Mouse (Mus musculus): ENCODE results near the gene Rilpl1. TPM values are rescaled to one million over a fixed set of nuclear protein-coding genes. Genes with fewer than 3 reads are reported as not detected.
"Not testable (repeated sequence)": the region's sequence is repeated elsewhere in the genome, so short reads cannot be mapped to it uniquely, and the experiment has no call there.

Gene Rilpl1
- 20.7 and 20.8 TPM in 2 replicates for polyA plus RNA-seq (2015; fragmentation: Nextera tagmentation; extraction: Ambion mirVana)

GRCm38 (mm10) chr5:124530655-124531582 is at the start of gene Rilpl1:
Rilpl1 (minus strand) TSS chr5:124531391.
- Histone ChIP-seq H3K9me3 (no peaks in the 10 kb centered on the region), H3K36me3 (no peaks in the 10 kb centered on the region), H3K27ac (peak within 1 kb of the TSS; percentile 75), H3K4me2 (peak within 1 kb of the TSS; percentile 88), H3K4me3 (peak within 1 kb of the TSS; percentile 78), H3K4me1 (peaks cover 42% of the 10 kb centered on the region), H3K27me3 (no peaks in the 10 kb centered on the region), H3K9ac (peak within 1 kb of the TSS; percentile 62)
- ATAC-seq (ENCODE audit: borderline replicate concordance, extremely low read depth, low FRiP score, low TSS enrichment): peak; percentile 90
- WGBS: under 1% methylated on average over 93 of the region's 96 CpGs

GRCm38 (mm10) chr5:124578633-124579317 is 47.6 kb upstream of the Rilpl1 start, which contains the start of the genes Eif2b1 and Gtf2h3:
Eif2b1 (minus strand) TSS chr5:124579131.
Gtf2h3 (plus strand) TSS chr5:124579140.
- peak; percentile 77; the same call in 1 of the 2 replicates for ATAC-seq (ENCODE audit: borderline replicate concordance, extremely low read depth, low FRiP score, low TSS enrichment)
- Histone ChIP-seq H3K4me1 (peaks cover 35% of the 10 kb centered on the region), H3K9me3 (no peaks in the 10 kb centered on the region), H3K27ac (no peak within 1 kb of the TSS; the same call in 1 of the 2 replicates), H3K27me3 (no peaks in the 10 kb centered on the region), H3K9ac (peak within 1 kb of the TSS; percentile 70), H3K4me2 (peak within 1 kb of the TSS; percentile 72), H3K4me3 (peak within 1 kb of the TSS; percentile 71), H3K36me3 (peaks cover 32% of the 10 kb centered on the region)
- 1% methylated on average over 50 of the region's 51 CpGs for WGBS

GRCm38 (mm10) chr5:124575467-124575866 is 44.3 kb upstream of the Rilpl1 start:
- Histone ChIP-seq H3K4me2 (no peak overlapping the region), H3K9ac (no peak overlapping the region), H3K4me3 (no peak overlapping the region), H3K9me3 (no peaks in the 10 kb centered on the region), H3K27me3 (no peaks in the 10 kb centered on the region), H3K36me3 (peaks cover 64% of the 10 kb centered on the region), H3K27ac (no peak overlapping the region), H3K4me1 (peaks cover 20% of the 10 kb centered on the region)
- WGBS: 78% methylated on average over 7 of the region's 7 CpGs
- no peak for ATAC-seq (ENCODE audit: borderline replicate concordance, extremely low read depth, low FRiP score, low TSS enrichment)

- no peaks in the 10 kb centered on the region for H3K4me1 ChIP-seq
- 76% methylated on average over 12 of the region's 12 CpGs for WGBS
- H3K36me3 ChIP-seq: peaks cover 94% of the 10 kb centered on the region
- no peak overlapping the region for H3K4me2 ChIP-seq
- no peak overlapping the region for H3K27ac ChIP-seq
- H3K9me3 ChIP-seq: no peaks in the 10 kb centered on the region
- no peak overlapping the region for H3K9ac ChIP-seq
- no peaks in the 10 kb centered on the region for H3K27me3 ChIP-seq
- H3K4me3 ChIP-seq: no peak overlapping the region
- ATAC-seq (ENCODE audit: borderline replicate concordance, extremely low read depth, low FRiP score, low TSS enrichment): no peak
Measured at GRCm38 (mm10) chr5:124571068-124571467, 39.9 kb upstream of the Rilpl1 start.

GRCm38 (mm10) chr5:124555145-124555544 is 24.0 kb upstream of the Rilpl1 start:
- no peaks in the 10 kb centered on the region for H3K9me3 ChIP-seq
- no peak overlapping the region for H3K9ac ChIP-seq
- no peaks in the 10 kb centered on the region for H3K27me3 ChIP-seq
- ATAC-seq (ENCODE audit: borderline replicate concordance, extremely low read depth, low FRiP score, low TSS enrichment): no peak
- H3K4me3 ChIP-seq: no peak overlapping the region
- H3K36me3 ChIP-seq: peaks cover 56% of the 10 kb centered on the region
- 61% methylated on average over 1 of the region's 1 CpGs for WGBS
- peaks cover 14% of the 10 kb centered on the region for H3K4me1 ChIP-seq
- no peak overlapping the region for H3K27ac ChIP-seq
- no peak overlapping the region for H3K4me2 ChIP-seq

- ATAC-seq (ENCODE audit: borderline replicate concordance, extremely low read depth, low FRiP score, low TSS enrichment): no peak
- H3K9ac ChIP-seq: no peak overlapping the region
- peaks cover 46% of the 10 kb centered on the region for H3K36me3 ChIP-seq
- H3K4me3 ChIP-seq: peak overlapping the region; percentile 94; the same call in 1 of the 2 replicates
- 68% methylated on average over 6 of the region's 6 CpGs for WGBS
- H3K4me2 ChIP-seq: peak overlapping the region; percentile 73
- H3K9me3 ChIP-seq: no peaks in the 10 kb centered on the region
- H3K27me3 ChIP-seq: no peaks in the 10 kb centered on the region
- peaks cover 14% of the 10 kb centered on the region for H3K4me1 ChIP-seq
- H3K27ac ChIP-seq: no peak overlapping the region
Measured at GRCm38 (mm10) chr5:124553607-124554006, 22.4 kb upstream of the Rilpl1 start.

- under 1% methylated on average over 66 of the region's 66 CpGs for WGBS
- peak within 1 kb of the TSS; percentile 73 for H3K4me2 ChIP-seq
- H3K4me3 ChIP-seq: peak within 1 kb of the TSS; percentile 94
- peak within 1 kb of the TSS; percentile 73 for H3K9ac ChIP-seq
- H3K27ac ChIP-seq: peak within 1 kb of the TSS; percentile 87
- no peaks in the 10 kb centered on the region for H3K9me3 ChIP-seq
- peak; percentile 86; the same call in 1 of the 2 replicates for ATAC-seq (ENCODE audit: borderline replicate concordance, extremely low read depth, low FRiP score, low TSS enrichment)
- peaks cover 14% of the 10 kb centered on the region for H3K4me1 ChIP-seq
- no peaks in the 10 kb centered on the region for H3K27me3 ChIP-seq
- peaks cover 46% of the 10 kb centered on the region for H3K36me3 ChIP-seq
Measured at GRCm38 (mm10) chr5:124552558-124553307, 21.5 kb upstream of the Rilpl1 start, which contains the start of gene Ddx55. Ddx55 (plus strand) TSS chr5:124552864.

- WGBS: 6% methylated on average over 9 of the region's 9 CpGs
- Histone ChIP-seq H3K9ac (peak overlapping the region; percentile 73), H3K27ac (peak overlapping the region; percentile 87), H3K9me3 (no peaks in the 10 kb centered on the region), H3K4me1 (peaks cover 14% of the 10 kb centered on the region), H3K4me2 (peak overlapping the region; percentile 73), H3K36me3 (peaks cover 48% of the 10 kb centered on the region), H3K4me3 (peak overlapping the region; percentile 94), H3K27me3 (no peaks in the 10 kb centered on the region)
- ATAC-seq (ENCODE audit: borderline replicate concordance, extremely low read depth, low FRiP score, low TSS enrichment): no peak
Measured at GRCm38 (mm10) chr5:124552094-124552472, 20.9 kb upstream of the Rilpl1 start.

- WGBS: 31% methylated on average over 5 of the region's 5 CpGs
- Histone ChIP-seq H3K9ac (peak overlapping the region; percentile 73), H3K4me2 (peak overlapping the region; percentile 73), H3K4me3 (peak overlapping the region; percentile 94), H3K36me3 (peaks cover 48% of the 10 kb centered on the region), H3K27ac (peak overlapping the region; percentile 87), H3K4me1 (peaks cover 14% of the 10 kb centered on the region)
- not testable (repeated sequence) for ATAC-seq (ENCODE audit: borderline replicate concordance, extremely low read depth, low FRiP score, low TSS enrichment); H3K27me3 ChIP-seq; H3K9me3 ChIP-seq
Measured at GRCm38 (mm10) chr5:124551349-124552093, 20.3 kb upstream of the Rilpl1 start.

GRCm38 (mm10) chr5:124550737-124551136 is 19.5 kb upstream of the Rilpl1 start:
- not testable (repeated sequence) for H3K4me2 ChIP-seq; ATAC-seq (ENCODE audit: borderline replicate concordance, extremely low read depth, low FRiP score, low TSS enrichment); H3K27ac ChIP-seq; H3K9me3 ChIP-seq; H3K4me3 ChIP-seq; H3K9ac ChIP-seq; H3K27me3 ChIP-seq
- 63% methylated on average over 4 of the region's 4 CpGs for WGBS
- H3K4me1 ChIP-seq: peaks cover 14% of the 10 kb centered on the region
- H3K36me3 ChIP-seq: peaks cover 49% of the 10 kb centered on the region

- WGBS: 5% methylated on average over 8 of the region's 8 CpGs
- no peak for ATAC-seq (ENCODE audit: borderline replicate concordance, extremely low read depth, low FRiP score, low TSS enrichment)
- Histone ChIP-seq H3K4me3 (peak overlapping the region; percentile 80), H3K9me3 (no peaks in the 10 kb centered on the region), H3K27me3 (no peaks in the 10 kb centered on the region), H3K9ac (peak overlapping the region; percentile 85), H3K4me1 (peaks cover 18% of the 10 kb centered on the region), H3K27ac (peak overlapping the region; percentile 85), H3K36me3 (peaks cover 36% of the 10 kb centered on the region), H3K4me2 (peak overlapping the region; percentile 65)
Measured at GRCm38 (mm10) chr5:124541602-124541973, 10.4 kb upstream of the Rilpl1 start.

Measured in lung, embryonic 15.5 days (tissue).